In the genomic region with DNA sequence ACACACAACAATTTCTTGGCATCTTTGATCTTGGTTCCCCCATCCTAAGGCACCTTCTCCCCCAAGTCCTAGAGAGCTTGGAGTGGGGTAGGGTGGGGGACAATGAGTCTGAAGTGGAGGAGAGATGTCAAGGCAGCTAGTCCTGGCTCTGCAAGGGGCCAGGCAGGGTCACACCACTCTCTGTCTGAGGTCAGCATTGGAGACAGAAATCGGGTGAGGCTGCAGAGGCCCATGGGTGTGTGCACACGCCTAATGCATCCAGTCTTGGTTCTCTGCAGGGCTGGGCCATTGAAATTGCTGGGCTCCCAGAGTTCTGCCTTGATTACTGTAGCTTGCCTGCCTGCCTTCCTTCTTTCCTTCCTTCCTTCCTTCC, we compare ENCODE assay signal across 18 mouse cellular contexts. TPM values are rescaled to one million over a fixed set of nuclear protein-coding genes. Genes with fewer than 3 reads are reported as not detected.
DNase-seq lines count a peak whose midpoint lies in the region; ATAC-seq and TF ChIP-seq lines count a peak whose summit lies in the region.
"Had no signal": no experiment of that assay in that cellular context is flagged by ENCODE, and none has a peak within 500 bp of the region (broad histone marks: within the 10 kb centered on the region; RNA-seq: fewer than 3 reads in every experiment).

No protein-coding gene starts in this region.

- no peak for TF ChIP-seq CTCF in liver, postnatal 0 days (IDR thresholded peaks at IDR 0.05; ENCODE audit: low read depth)
- TF ChIP-seq CTCF in stomach, postnatal 0 days (IDR thresholded peaks at IDR 0.05; ENCODE audit: low read depth) = no peak

- H3K36me3 ChIP-seq in liver, embryonic 11.5 days (ENCODE audit: control insufficient read depth, insufficient read depth, low read length) = no peaks in the 10 kb centered on the region
- no peaks in the 10 kb centered on the region for H3K36me3 ChIP-seq in liver, postnatal 0 days (replicated peaks; ENCODE audit: insufficient read depth, low read length)
- no peaks in the 10 kb centered on the region for H3K36me3 ChIP-seq in stomach, postnatal 0 days (ENCODE audit: control insufficient read depth, insufficient read depth, low read length)
- H3K36me3 ChIP-seq: embryonic facial prominence, embryonic 15.5 days; intestine, embryonic 15.5 days; kidney, embryonic 15.5 days had no signal

- no peaks in the 10 kb centered on the region for H3K4me1 ChIP-seq in liver, embryonic 11.5 days (replicated peaks; ENCODE audit: control insufficient read depth, insufficient read depth, low read length)
- H3K4me1 ChIP-seq in liver, postnatal 0 days (ENCODE audit: insufficient read depth) = no peaks in the 10 kb centered on the region; the same call in 1 of the 2 replicates
- no peaks in the 10 kb centered on the region for H3K4me1 ChIP-seq in stomach, postnatal 0 days (replicated peaks; ENCODE audit: control insufficient read depth, insufficient read depth)
- H3K4me1 ChIP-seq: intestine, embryonic 15.5 days had no signal

- peak; percentile 87 for DNase-seq in heart, adult 11 months
- DNase-seq in heart, adult 8-10 months (ENCODE audit: low spot score) = no peak
- no peak for DNase-seq in liver, embryonic 11.5 days (ENCODE audit: low spot score)
- no peak for DNase-seq in liver, postnatal 0 days
- DNase-seq in retina, embryonic 14.5 days (ENCODE audit: low spot score) = peak; percentile 16
- no peak for DNase-seq in retina, postnatal 1 day
- no peak for DNase-seq in stomach, postnatal 0 days (ENCODE audit: low spot score)
- DNase-seq in T-cell, adult 2 months (ENCODE audit: low spot score) = no peak
- DNase-seq: cerebellum, postnatal 25 days; layer of hippocampus, postnatal 36 days; right cerebral cortex, postnatal 4 days; thymus, adult 18-20 months had no signal

- 11% methylated on average over 2 of the region's 2 CpGs for WGBS in liver, embryonic 11.5 days
- WGBS in liver, postnatal 0 days (ENCODE audit: insufficient replicate concordance) = 8% methylated on average over 2 of the region's 2 CpGs
- 12% methylated on average over 2 of the region's 2 CpGs for WGBS in stomach, postnatal 0 days

- peaks cover 98% of the 10 kb centered on the region for H3K27me3 ChIP-seq in liver, embryonic 11.5 days (replicated peaks; ENCODE audit: control insufficient read depth, insufficient read depth, low read length)
- H3K27me3 ChIP-seq in liver, postnatal 0 days (ENCODE audit: insufficient read depth, low read length) = peaks cover 96% of the 10 kb centered on the region
- peaks cover 15% of the 10 kb centered on the region for H3K27me3 ChIP-seq in stomach, postnatal 0 days (ENCODE audit: control insufficient read depth, insufficient read depth, low read length)

- no peak for ATAC-seq in liver, embryonic 11.5 days (replicated peaks; ENCODE audit: low FRiP score)
- ATAC-seq in liver, postnatal 0 days = no peak
- ATAC-seq in stomach, postnatal 0 days (ENCODE audit: low FRiP score, low TSS enrichment) = no peak
- ATAC-seq: forebrain, embryonic 13.5 days; intestine, embryonic 15.5 days; Patski had no signal

- H3K27ac ChIP-seq in liver, embryonic 11.5 days (ENCODE audit: low read depth, low read length) = no peak overlapping the region
- H3K27ac ChIP-seq in liver, postnatal 0 days (ENCODE audit: low read depth) = no peak overlapping the region
- no peak overlapping the region for H3K27ac ChIP-seq in stomach, postnatal 0 days (replicated peaks)
- H3K27ac ChIP-seq: embryonic facial prominence, embryonic 15.5 days; forebrain, embryonic 13.5 days; intestine, embryonic 15.5 days; kidney, embryonic 15.5 days had no signal

- no peaks in the 10 kb centered on the region for H3K9me3 ChIP-seq in liver, embryonic 11.5 days (ENCODE audit: control insufficient read depth, low read length)
- no peaks in the 10 kb centered on the region for H3K9me3 ChIP-seq in liver, postnatal 0 days (ENCODE audit: low read length)
- H3K9me3 ChIP-seq in stomach, postnatal 0 days (ENCODE audit: control insufficient read depth, low read length) = no peaks in the 10 kb centered on the region
- H3K9me3 ChIP-seq: embryonic facial prominence, embryonic 15.5 days; forebrain, embryonic 13.5 days; intestine, embryonic 15.5 days; kidney, embryonic 15.5 days had no signal

- 0 out of 2 replicates have a peak overlapping the region, but pooled peaks have one; percentile 12 for H3K4me2 ChIP-seq in liver, embryonic 11.5 days
- H3K4me2 ChIP-seq in liver, postnatal 0 days (ENCODE audit: low read depth, low read length) = no peak overlapping the region
- no peak overlapping the region for H3K4me2 ChIP-seq in stomach, postnatal 0 days (replicated peaks; ENCODE audit: low read depth)
- H3K4me2 ChIP-seq: embryonic facial prominence, embryonic 15.5 days; forebrain, embryonic 13.5 days; intestine, embryonic 15.5 days; kidney, embryonic 15.5 days had no signal

- TF ChIP-seq EP300 in liver, postnatal 0 days (IDR thresholded peaks at IDR 0.05; ENCODE audit: low read depth) = no peak
- TF ChIP-seq EP300 in stomach, postnatal 0 days (optimal IDR thresholded peaks at IDR 0.05) = no peak

- H3K4me3 ChIP-seq in liver, embryonic 11.5 days (ENCODE audit: low read depth, low read length) = no peak overlapping the region
- no peak overlapping the region for H3K4me3 ChIP-seq in liver, postnatal 0 days (ENCODE audit: low read depth, low read length)
- no peak overlapping the region for H3K4me3 ChIP-seq in stomach, postnatal 0 days (ENCODE audit: low read depth, low read length)
- H3K4me3 ChIP-seq: embryonic facial prominence, embryonic 15.5 days; forebrain, embryonic 13.5 days; intestine, embryonic 15.5 days; kidney, embryonic 15.5 days had no signal

- no peak overlapping the region for H3K9ac ChIP-seq in liver, embryonic 11.5 days (ENCODE audit: low read depth, low read length)
- H3K9ac ChIP-seq in liver, postnatal 0 days (replicated peaks) = no peak overlapping the region
- H3K9ac ChIP-seq in stomach, postnatal 0 days (ENCODE audit: low read length) = no peak overlapping the region
- H3K9ac ChIP-seq: embryonic facial prominence, embryonic 15.5 days; forebrain, embryonic 13.5 days; intestine, embryonic 15.5 days; kidney, embryonic 15.5 days had no signal

RNA-seq across cellular contexts. Expression of gene Tbx5, which starts 1.5 kb away (rescaled TPM):
- 10 to 100 TPM; 22.5 to 44.9 (median 33.8) TPM for total RNA-seq in heart, adult 8-10 months (2022)
- polyA plus RNA-seq in liver, embryonic 11.5 days (2014; fragmentation: Nextera tagmentation; extraction: Ambion mirVana) = 3.6 and 5.7 TPM in 2 replicates
- polyA plus RNA-seq in liver, postnatal 0 days (2015; fragmentation: Nextera tagmentation; extraction: Ambion mirVana) = not detected in 2 replicates
- polyA plus RNA-seq in stomach, postnatal 0 days (2015; fragmentation: Nextera tagmentation; extraction: Ambion mirVana) = 0.05 and 0.27 TPM in 2 replicates
- total RNA-seq: layer of hippocampus, postnatal 36 days; left cerebral cortex, postnatal 36 days had no signal
- polyA plus RNA-seq: Patski had no signal

Comparison
In these comparisons a context has a peak if more than half of its experiments do, and no peak if none do; other contexts are left out.
1. DNase-seq: peak in heart, adult 11 months (single experiment) and retina, embryonic 14.5 days (single experiment); none in heart, adult 8-10 months (single experiment), liver, embryonic 11.5 days (single experiment), liver, postnatal 0 days (single experiment), retina, postnatal 1 day (single experiment), stomach, postnatal 0 days (single experiment) and T-cell, adult 2 months (single experiment).